Mouse (Mus musculus) urinary bladder, postnatal 25 days (tissue): ENCODE data around the gene Vwce.

Experiments
- DNase-seq: peaks from one replicate; pipeline ENCODE4 v3.0.0; 2022; ENCODE audit warnings: low spot score

Gene Vwce

GRCm38 (mm10) chr19:10691121-10691520 lies 57.1 kb downstream of the Vwce start:
- no peak for DNase-seq

GRCm38 (mm10) chr19:10691660-10692059 lies 57.6 kb downstream of the Vwce start:
- no peak for DNase-seq

GRCm38 (mm10) chr19:10692361-10692760 lies 58.3 kb downstream of the Vwce start:
- DNase-seq, result no peak

GRCm38 (mm10) chr19:10693926-10694682 lies 60.1 kb downstream of the Vwce start:
- no peak for DNase-seq

- DNase-seq, result no peak
These were observed 61.8 kb downstream of the Vwce start for GRCm38 (mm10) chr19:10695801-10696200.

GRCm38 (mm10) chr19:10698131-10698991 lies 64.3 kb downstream of the Vwce start:
- DNase-seq, result no peak

GRCm38 (mm10) chr19:10699851-10700250 lies 65.8 kb downstream of the Vwce start:
- DNase-seq, result no peak

- no peak for DNase-seq
These were observed 67.2 kb downstream of the Vwce start for GRCm38 (mm10) chr19:10701013-10701726.

GRCm38 (mm10) chr19:10702125-10702524 lies 68.1 kb downstream of the Vwce start:
- no peak for DNase-seq

- DNase-seq, result no peak
These were observed 69.5 kb downstream of the Vwce start for GRCm38 (mm10) chr19:10703470-10703869.

GRCm38 (mm10) chr19:10707087-10707875 lies 73.3 kb downstream of the Vwce start:
- DNase-seq, result no peak

- no peak for DNase-seq
These were observed 73.9 kb downstream of the Vwce start for GRCm38 (mm10) chr19:10707881-10708280.

GRCm38 (mm10) chr19:10708900-10709299 lies 74.9 kb downstream of the Vwce start:
- no peak for DNase-seq

- DNase-seq, result peak; percentile 90
These were observed 75.5 kb downstream of the Vwce start for GRCm38 (mm10) chr19:10709360-10710087.

- DNase-seq, result no peak
These were observed 76.1 kb downstream of the Vwce start for GRCm38 (mm10) chr19:10710088-10710511.

- no peak for DNase-seq
These were observed 76.7 kb downstream of the Vwce start for GRCm38 (mm10) chr19:10710751-10711150.

- no peak for DNase-seq
These were observed 78.2 kb downstream of the Vwce start for GRCm38 (mm10) chr19:10712194-10712593.

GRCm38 (mm10) chr19:10712646-10713045 lies 78.6 kb downstream of the Vwce start:
- no peak for DNase-seq

- DNase-seq, result no peak
These were observed 79.5 kb downstream of the Vwce start for GRCm38 (mm10) chr19:10713551-10713950.

- no peak for DNase-seq
These were observed 80.2 kb downstream of the Vwce start for GRCm38 (mm10) chr19:10714168-10714567.
